18 mouse cellular contexts compared by ENCODE assay signal in the genomic region with DNA sequence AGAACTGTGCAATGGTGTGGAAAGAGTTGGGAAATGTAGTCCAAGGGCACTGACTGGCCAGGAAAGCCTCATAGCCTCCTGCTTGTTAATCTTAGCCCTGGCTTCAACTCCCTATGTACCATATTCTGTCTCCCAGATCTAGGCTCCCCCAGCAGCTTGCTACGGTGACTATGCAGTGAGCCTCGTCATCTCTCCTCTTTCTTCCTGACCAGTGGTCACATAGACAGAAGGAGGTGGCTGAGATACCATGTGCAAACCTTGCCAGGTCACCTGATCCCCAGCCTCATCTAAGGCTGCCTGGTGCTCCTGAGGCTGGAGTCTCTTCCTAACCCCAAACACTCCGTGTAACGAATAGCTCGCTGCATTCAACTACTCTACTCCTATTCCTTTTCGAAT. TPM values are rescaled to one million over a fixed set of nuclear protein-coding genes. Genes with fewer than 3 reads are reported as not detected.
DNase-seq lines count a peak whose midpoint lies in the region; ATAC-seq and TF ChIP-seq lines count a peak whose summit lies in the region.
"Had no signal": no experiment of that assay in that cellular context is flagged by ENCODE, and none has a peak within 500 bp of the region (broad histone marks: within the 10 kb centered on the region; RNA-seq: fewer than 3 reads in every experiment).

No protein-coding gene starts in this region.

- peak; percentile 41 for DNase-seq in embryo, embryonic 9.5 days (ENCODE audit: extremely low spot score)
- no peak for DNase-seq in embryo, embryonic 10 days (ENCODE audit: low spot score)
- no peak for DNase-seq in forebrain, postnatal 0 days
- DNase-seq in neural tube, embryonic 11.5 days (ENCODE audit: low spot score): peak; percentile 27
- DNase-seq in lung, postnatal 14 days: no peak
- DNase-seq: adrenal gland, postnatal 25 days; cerebellum, adult 9-11 months; heart, postnatal 10 days; kidney, postnatal 14 days; lung, postnatal 36 days; right cerebral cortex, postnatal 25 days had no signal

- H3K27me3 ChIP-seq in embryonic facial prominence, embryonic 13.5 days: peaks cover 95% of the 10 kb centered on the region
- peaks cover 58% of the 10 kb centered on the region for H3K27me3 ChIP-seq in forebrain, postnatal 0 days (ENCODE audit: insufficient read depth, low read length)
- H3K27me3 ChIP-seq in neural tube, embryonic 11.5 days (ENCODE audit: control insufficient read depth, insufficient read depth, low read length): peaks cover 99% of the 10 kb centered on the region

- H3K4me3 ChIP-seq in embryonic facial prominence, embryonic 13.5 days: peak overlapping the region; percentile 47; the same call in 1 of the 2 replicates
- H3K4me3 ChIP-seq in forebrain, postnatal 0 days (ENCODE audit: low read depth, low read length): peak overlapping the region; percentile 46; the same call in 1 of the 2 replicates
- no peak overlapping the region for H3K4me3 ChIP-seq in neural tube, embryonic 11.5 days (ENCODE audit: low read depth, low read length)
- H3K4me3 ChIP-seq: liver, embryonic 15.5 days had no signal

- H3K9me3 ChIP-seq in embryonic facial prominence, embryonic 13.5 days: no peaks in the 10 kb centered on the region
- no peaks in the 10 kb centered on the region for H3K9me3 ChIP-seq in forebrain, postnatal 0 days (ENCODE audit: low read length)
- H3K9me3 ChIP-seq in neural tube, embryonic 11.5 days (ENCODE audit: control insufficient read depth, low read length): no peaks in the 10 kb centered on the region
- H3K9me3 ChIP-seq: limb, embryonic 12.5 days; liver, embryonic 15.5 days had no signal

- peak overlapping the region; percentile 57 for H3K27ac ChIP-seq in embryonic facial prominence, embryonic 13.5 days
- no peak overlapping the region for H3K27ac ChIP-seq in forebrain, postnatal 0 days (ENCODE audit: low read depth, low read length)
- no peak overlapping the region for H3K27ac ChIP-seq in neural tube, embryonic 11.5 days (ENCODE audit: low read depth, low read length)
- H3K27ac ChIP-seq: limb, embryonic 12.5 days; liver, embryonic 15.5 days had no signal

- H3K4me2 ChIP-seq in embryonic facial prominence, embryonic 13.5 days: peak overlapping the region; percentile 62
- peak overlapping the region; percentile 58 for H3K4me2 ChIP-seq in forebrain, postnatal 0 days (ENCODE audit: low read depth)
- no peak overlapping the region for H3K4me2 ChIP-seq in neural tube, embryonic 11.5 days (ENCODE audit: low read depth)
- H3K4me2 ChIP-seq: liver, embryonic 15.5 days had no signal

- WGBS in embryonic facial prominence, embryonic 13.5 days: 3% methylated on average over 6 of the region's 6 CpGs
- 5% methylated on average over 6 of the region's 6 CpGs for WGBS in forebrain, postnatal 0 days
- WGBS in neural tube, embryonic 11.5 days: 2% methylated on average over 6 of the region's 6 CpGs

- peaks cover 38% of the 10 kb centered on the region for H3K4me1 ChIP-seq in embryonic facial prominence, embryonic 13.5 days
- H3K4me1 ChIP-seq in forebrain, postnatal 0 days (ENCODE audit: insufficient read depth): no peaks in the 10 kb centered on the region
- H3K4me1 ChIP-seq in neural tube, embryonic 11.5 days (ENCODE audit: control insufficient read depth, insufficient read depth, low read length): 0 out of 2 replicates have a peak, but pooled peaks cover 3% of the 10 kb centered on the region
- H3K4me1 ChIP-seq: liver, embryonic 15.5 days had no signal

- ATAC-seq in embryonic facial prominence, embryonic 13.5 days (ENCODE audit: insufficient number of reproducible peaks, insufficient read depth, low FRiP score, low TSS enrichment, low read depth): no peak
- no peak for ATAC-seq in forebrain, postnatal 0 days
- ATAC-seq in neural tube, embryonic 11.5 days (ENCODE audit: insufficient read depth, low FRiP score, low TSS enrichment): no peak
- ATAC-seq in CD4-positive, CD25-positive, alpha-beta regulatory T cell, adult 4 months: no peak
- ATAC-seq in activated CD4-positive, CD25-positive, alpha-beta regulatory T cell, adult 4 months: no peak

- no peak for TF ChIP-seq CTCF in forebrain, postnatal 0 days (IDR thresholded peaks at IDR 0.05; ENCODE audit: low read depth)

- no peak overlapping the region for H3K9ac ChIP-seq in embryonic facial prominence, embryonic 13.5 days
- no peak overlapping the region for H3K9ac ChIP-seq in forebrain, postnatal 0 days
- H3K9ac ChIP-seq in neural tube, embryonic 11.5 days (ENCODE audit: low read length): no peak overlapping the region
- H3K9ac ChIP-seq: limb, embryonic 12.5 days; liver, embryonic 15.5 days had no signal

- H3K36me3 ChIP-seq in embryonic facial prominence, embryonic 13.5 days: no peaks in the 10 kb centered on the region
- H3K36me3 ChIP-seq in forebrain, postnatal 0 days (ENCODE audit: insufficient read depth): no peaks in the 10 kb centered on the region
- no peaks in the 10 kb centered on the region for H3K36me3 ChIP-seq in neural tube, embryonic 11.5 days (ENCODE audit: control insufficient read depth, insufficient read depth, low read length)
- H3K36me3 ChIP-seq: limb, embryonic 12.5 days; liver, embryonic 15.5 days had no signal

RNA-seq across cellular contexts. Expression of a gene that starts 6.7 kb away (rescaled TPM):
- polyA plus RNA-seq in embryonic facial prominence, embryonic 13.5 days (2015; fragmentation: Nextera tagmentation; extraction: Ambion mirVana): 4.5 and 8.3 TPM in 2 replicates
- 3.5 and 12.0 TPM in 2 replicates for total RNA-seq in forebrain, postnatal 0 days (2014; rRNA removed)
- 9.5 and 16.6 TPM in 2 replicates for polyA plus RNA-seq in forebrain, postnatal 0 days (2015; fragmentation: Nextera tagmentation; extraction: Ambion mirVana)
- polyA plus RNA-seq in neural tube, embryonic 11.5 days (2014; fragmentation: Nextera tagmentation; extraction: Ambion mirVana): 0.13 and 0.19 TPM in 2 replicates
- polyA plus RNA-seq in CD4-positive, CD25-positive, alpha-beta regulatory T cell, adult 4 months (2017; shearing (Covaris generic)): under 1 TPM in 1 of 2 experiments, not detected in 1; 0.26 TPM
- not detected for polyA plus RNA-seq in activated CD4-positive, CD25-positive, alpha-beta regulatory T cell, adult 4 months (2017; shearing (Covaris generic))
- total RNA-seq: adrenal gland, postnatal 25 days; gastrocnemius, adult 18-20 months; heart, adult 8-10 months; heart, postnatal 10 days had no signal
- polyA plus RNA-seq: limb, embryonic 12.5 days; liver, embryonic 15.5 days had no signal

Comparison
In these comparisons a context has a peak if more than half of its experiments do, and no peak if none do; other contexts are left out.
1. DNase-seq: peak in embryo, embryonic 9.5 days (single experiment) and neural tube, embryonic 11.5 days (single experiment); none in embryo, embryonic 10 days (single experiment), forebrain, postnatal 0 days (single experiment) and lung, postnatal 14 days (single experiment).